Mouse (Mus musculus) heart, embryonic 15.5 days (tissue): Measurements from ENCODE around the gene Adgra3. TPM values are rescaled to one million over a fixed set of nuclear protein-coding genes. Genes with fewer than 3 reads are reported as not detected.
A peak's percentile ranks its signal among the peaks of the same experiment; 100 is the strongest.

Source experiments
- ATAC-seq: fragments of 200-750 bp; cut with Nextera tagmentation; replicated peaks from 2 replicates; pipeline ENCODE4 v1.8.0; 2017; ENCODE audit warnings: low read depth, moderate TSS enrichment; ENCODE audit not compliant: insufficient number of reproducible peaks, insufficient read depth, low FRiP score
- H3K27ac ChIP-seq: fragments of 300-500 bp; sonication (generic); 2 replicates; pipeline ENCODE4 v1.5.1; 2015; ENCODE audit warnings: mild to moderate bottlenecking, inconsistent platforms
- H3K27me3 ChIP-seq: fragments of 300-500 bp; sonication (generic); 2 replicates; pipeline ENCODE4 v1.6.1; 2015; ENCODE audit warnings: inconsistent platforms
- H3K36me3 ChIP-seq: fragments of 300-500 bp; sonication (generic); 2 replicates; pipeline ENCODE4 v1.6.1; 2015; ENCODE audit warnings: mild to moderate bottlenecking, inconsistent platforms
- H3K4me1 ChIP-seq: fragments of 300-500 bp; sonication (generic); replicated peaks from 2 replicates; pipeline ENCODE4 v1.6.1; 2015; ENCODE audit warnings: inconsistent platforms
- H3K4me2 ChIP-seq: fragments of 300-500 bp; sonication (generic); 2 replicates; pipeline ENCODE4 v1.6.1; 2015; ENCODE audit warnings: inconsistent platforms, mild to moderate bottlenecking, moderate library complexity
- H3K4me3 ChIP-seq: fragments of 300-500 bp; sonication (generic); 2 replicates; pipeline ENCODE4 v1.5.1; 2015; ENCODE audit warnings: mild to moderate bottlenecking, inconsistent platforms
- H3K9ac ChIP-seq: fragments of 300-500 bp; sonication (generic); 2 replicates; pipeline ENCODE4 v1.6.1; 2015; ENCODE audit warnings: mild to moderate bottlenecking, inconsistent platforms
- H3K9me3 ChIP-seq: fragments of 300-500 bp; sonication (generic); replicated peaks from 2 replicates; pipeline ENCODE4 v1.6.1; 2016; ENCODE audit warnings: inconsistent platforms
- WGBS: fragments of 180-500 bp; shearing (Covaris S2); methylation state at CpG from one replicate; pipeline ENCODE4 v1.1.7; 2015; ENCODE audit warnings: mixed read lengths; 5-methylcytosine and 5-hydroxymethylcytosine counted together
- polyA plus RNA-seq: library from polyadenylated mRNA; unstranded; fragments of >200 nt; fragmentation: Nextera tagmentation; extraction: Ambion mirVana; gene quantifications from 2 replicates; pipeline ENCODE4 v1.2.1, GENCODE M21; 2015

Gene Adgra3
- 11.1 and 15.1 TPM in 2 replicates for polyA plus RNA-seq

DNA sequence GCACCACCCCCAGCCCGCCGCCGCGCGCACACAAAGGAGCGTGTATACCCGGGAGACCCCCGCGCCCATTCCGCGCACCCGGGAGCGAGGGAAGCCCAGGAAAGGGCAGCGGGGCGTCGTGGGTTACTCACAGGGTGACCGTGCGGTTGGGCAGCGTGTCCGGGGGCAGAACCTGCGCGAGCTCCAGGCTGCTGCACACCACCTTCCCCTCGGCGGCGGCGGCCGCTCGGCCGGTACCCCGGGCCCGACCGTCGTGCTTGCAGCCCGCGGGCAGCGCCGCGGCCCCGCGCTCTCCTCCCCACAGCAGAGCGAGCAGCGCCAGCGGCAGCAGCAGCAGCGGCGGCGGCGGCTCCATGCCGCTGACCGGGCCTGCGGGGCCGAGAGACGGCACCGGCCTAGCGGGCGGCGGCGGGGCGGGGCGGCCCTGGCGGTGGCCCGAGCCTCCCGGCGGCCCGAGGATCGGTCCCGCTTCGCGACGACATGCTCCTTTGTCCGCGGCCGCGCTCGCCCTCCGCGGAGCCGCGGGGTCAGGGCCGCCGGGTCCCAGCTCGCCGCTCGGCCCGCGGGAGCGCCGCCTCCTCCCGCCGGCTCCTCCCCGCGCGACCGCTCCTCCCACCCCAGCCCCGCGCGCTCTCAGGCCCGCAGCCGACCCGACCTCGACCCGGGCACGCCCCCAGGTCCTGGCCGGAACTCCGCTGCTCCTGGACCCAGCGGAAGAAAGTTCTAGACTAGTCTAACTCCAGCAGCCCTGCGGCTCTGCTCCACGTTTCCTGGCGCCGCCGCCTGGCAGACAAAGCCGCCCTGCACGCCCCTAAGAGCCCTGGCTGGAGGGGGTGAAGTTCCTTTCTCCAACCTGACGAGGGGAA lies at the start of gene Adgra3:
Gene Adgra3, minus strand, starts transcription at position 586 of the 866 bp plus-strand sequence.
- WGBS: under 1% methylated on average over 86 of the region's 113 CpGs
- peak within 1 kb of the TSS; percentile 98 for H3K4me3 ChIP-seq
- no peaks in the 10 kb centered on the region for H3K27me3 ChIP-seq
- H3K27ac ChIP-seq: peak within 1 kb of the TSS; percentile 88
- peak within 1 kb of the TSS; percentile 94 for H3K9ac ChIP-seq
- H3K4me1 ChIP-seq: peaks cover 34% of the 10 kb centered on the region
- peak; percentile 92 for ATAC-seq
- no peaks in the 10 kb centered on the region for H3K36me3 ChIP-seq
- no peaks in the 10 kb centered on the region for H3K9me3 ChIP-seq
- H3K4me2 ChIP-seq: peak within 1 kb of the TSS; percentile 76

DNA sequence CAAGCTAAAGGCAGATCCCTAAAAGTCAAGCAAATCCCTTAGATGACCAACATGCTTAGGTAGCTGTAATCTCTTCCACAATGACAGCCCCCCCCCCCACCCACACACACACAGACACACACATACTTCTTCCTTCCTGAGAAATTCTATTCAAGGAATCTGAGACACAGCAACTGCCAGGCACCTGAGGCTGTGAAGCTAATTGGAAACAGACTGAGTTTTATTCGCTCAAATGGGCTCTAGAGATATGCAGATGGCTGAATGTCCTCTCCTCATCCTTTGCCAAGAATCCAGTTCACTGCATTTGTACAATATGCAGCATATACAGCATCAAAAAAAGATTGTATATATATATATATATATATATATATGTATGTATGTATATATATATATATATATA lies 24.6 kb upstream of the Adgra3 start:
- H3K9me3 ChIP-seq: no peaks in the 10 kb centered on the region
- 61% methylated on average over 1 of the region's 1 CpGs for WGBS
- H3K27ac ChIP-seq: no peak overlapping the region
- H3K4me3 ChIP-seq: no peak overlapping the region
- no peak overlapping the region for H3K4me2 ChIP-seq
- no peaks in the 10 kb centered on the region for H3K36me3 ChIP-seq
- no peak overlapping the region for H3K9ac ChIP-seq
- ATAC-seq: no peak
- H3K4me1 ChIP-seq: no peaks in the 10 kb centered on the region
- H3K27me3 ChIP-seq: no peaks in the 10 kb centered on the region

DNA sequence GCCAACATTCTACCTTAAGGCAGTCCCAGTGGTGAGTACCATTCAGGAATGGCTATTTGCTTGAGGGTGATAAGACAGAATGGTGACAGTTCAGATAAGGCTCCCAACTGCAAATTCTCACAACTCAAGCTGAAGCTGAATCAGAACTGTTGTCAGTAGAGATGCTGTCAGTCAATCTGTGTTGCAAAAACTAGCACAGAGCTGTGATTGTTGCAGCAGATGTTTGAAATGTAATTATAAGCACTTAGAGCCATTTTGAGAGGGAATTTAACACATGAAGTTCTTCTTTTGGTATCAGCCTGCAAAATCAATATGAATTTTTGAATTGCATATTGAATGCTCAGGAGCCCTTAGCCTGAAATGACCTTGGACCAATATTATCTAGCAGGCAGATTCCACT lies 15.4 kb upstream of the Adgra3 start:
- Histone ChIP-seq H3K27me3 (no peaks in the 10 kb centered on the region), H3K36me3 (no peaks in the 10 kb centered on the region), H3K9me3 (no peaks in the 10 kb centered on the region), H3K4me3 (no peak overlapping the region), H3K4me2 (no peak overlapping the region), H3K27ac (no peak overlapping the region), H3K4me1 (no peaks in the 10 kb centered on the region), H3K9ac (no peak overlapping the region)
- ATAC-seq: no peak

DNA sequence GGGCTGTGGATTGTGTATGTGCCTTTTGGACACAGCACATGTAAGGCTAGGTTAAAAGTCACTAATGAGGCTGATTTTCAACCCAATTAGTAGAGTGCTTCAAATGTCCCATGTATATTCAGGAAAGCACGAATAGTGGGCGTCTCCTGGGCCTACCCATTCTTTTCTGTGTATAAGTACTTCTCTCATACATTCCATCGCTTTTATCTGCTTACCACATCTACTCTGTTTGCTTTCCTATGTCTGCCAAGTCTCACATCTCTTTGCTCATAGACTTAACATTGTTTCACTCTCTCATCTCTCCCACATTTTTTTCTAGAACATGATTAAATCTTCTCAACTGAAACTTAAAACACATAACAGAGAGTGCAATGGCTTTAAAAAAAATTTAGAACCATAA lies 5.4 kb upstream of the Adgra3 start:
- no peak overlapping the region for H3K4me3 ChIP-seq
- no peak overlapping the region for H3K9ac ChIP-seq
- H3K27ac ChIP-seq: no peak overlapping the region
- ATAC-seq: no peak
- WGBS: 66% methylated on average over 3 of the region's 3 CpGs
- no peaks in the 10 kb centered on the region for H3K9me3 ChIP-seq
- no peaks in the 10 kb centered on the region for H3K27me3 ChIP-seq
- no peak overlapping the region for H3K4me2 ChIP-seq
- H3K36me3 ChIP-seq: no peaks in the 10 kb centered on the region
- peaks cover 6% of the 10 kb centered on the region for H3K4me1 ChIP-seq

DNA sequence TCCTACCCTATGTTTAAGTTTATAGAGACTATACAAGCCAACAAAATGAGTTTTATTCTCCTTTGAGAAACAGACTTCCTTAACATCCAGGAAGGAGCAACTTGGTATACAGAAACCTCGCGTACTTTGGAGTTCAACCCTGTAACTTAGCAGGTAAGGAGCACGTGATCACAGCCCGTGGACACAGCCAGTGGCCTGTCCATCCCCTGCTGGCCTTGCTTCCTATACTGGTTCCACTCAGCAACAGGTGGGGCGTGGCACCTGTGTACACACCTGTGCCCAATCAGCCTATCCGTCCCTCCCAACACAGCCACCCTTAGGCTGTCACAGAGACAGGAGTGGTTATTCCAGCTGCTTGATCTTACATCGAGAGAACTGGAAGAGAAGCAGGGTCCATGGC lies 780 bp upstream of the Adgra3 start:
- 82% methylated on average over 7 of the region's 7 CpGs for WGBS
- ATAC-seq: no peak
- peak overlapping the region; percentile 98; the same call in 1 of the 2 replicates for H3K4me3 ChIP-seq
- peak overlapping the region; percentile 76 for H3K4me2 ChIP-seq
- H3K36me3 ChIP-seq: no peaks in the 10 kb centered on the region
- no peaks in the 10 kb centered on the region for H3K27me3 ChIP-seq
- H3K27ac ChIP-seq: no peak overlapping the region
- H3K4me1 ChIP-seq: peaks cover 24% of the 10 kb centered on the region
- H3K9ac ChIP-seq: no peak overlapping the region
- no peaks in the 10 kb centered on the region for H3K9me3 ChIP-seq

DNA sequence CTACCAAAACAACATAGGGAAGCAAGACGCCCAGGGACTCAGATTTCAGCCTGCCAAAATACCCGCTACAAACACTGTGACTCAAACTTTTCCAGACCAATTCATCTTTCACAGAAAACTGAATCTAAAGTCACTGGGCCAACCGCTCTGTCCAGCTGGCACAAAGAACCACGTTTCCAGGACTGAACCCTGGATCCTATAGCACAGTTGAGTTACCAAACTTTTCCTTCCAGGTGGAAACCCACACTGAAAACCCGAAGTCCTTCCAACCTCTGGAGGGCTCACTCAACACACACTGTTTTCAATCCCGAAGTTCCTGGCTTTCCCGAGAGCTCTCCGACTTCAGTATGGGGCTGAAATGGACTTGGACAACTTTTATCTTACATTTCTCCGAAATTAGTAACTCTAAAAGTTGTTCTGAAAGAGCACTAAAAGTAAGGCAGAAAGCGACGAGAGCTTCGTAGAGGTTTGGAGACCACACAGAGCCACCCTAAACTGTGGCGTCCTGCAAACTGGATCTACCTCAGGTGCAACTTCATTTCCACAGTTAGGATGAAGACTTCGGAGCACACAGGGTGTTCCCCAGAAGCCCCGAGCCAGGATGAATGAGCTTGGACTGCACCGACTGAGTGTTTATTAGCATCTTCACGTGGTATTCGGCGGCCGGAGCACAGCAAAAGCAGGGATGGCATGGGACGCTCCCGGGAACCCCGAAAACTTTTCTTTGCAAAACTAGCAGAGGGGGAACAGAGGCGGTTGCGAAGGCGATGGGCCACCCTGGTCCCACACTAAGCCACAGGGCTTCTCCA lies 990 bp downstream of the Adgra3 start:
- Histone ChIP-seq H3K4me3 (peak overlapping the region; percentile 98), H3K27me3 (no peaks in the 10 kb centered on the region), H3K4me1 (peaks cover 40% of the 10 kb centered on the region), H3K9ac (peak overlapping the region; percentile 94), H3K4me2 (peak overlapping the region; percentile 76), H3K9me3 (no peaks in the 10 kb centered on the region), H3K27ac (peak overlapping the region; percentile 88), H3K36me3 (no peaks in the 10 kb centered on the region)
- ATAC-seq: 0 out of 2 replicates have a peak, but pooled peaks have one; percentile 7
- WGBS: 5% methylated on average over 26 of the region's 26 CpGs

DNA sequence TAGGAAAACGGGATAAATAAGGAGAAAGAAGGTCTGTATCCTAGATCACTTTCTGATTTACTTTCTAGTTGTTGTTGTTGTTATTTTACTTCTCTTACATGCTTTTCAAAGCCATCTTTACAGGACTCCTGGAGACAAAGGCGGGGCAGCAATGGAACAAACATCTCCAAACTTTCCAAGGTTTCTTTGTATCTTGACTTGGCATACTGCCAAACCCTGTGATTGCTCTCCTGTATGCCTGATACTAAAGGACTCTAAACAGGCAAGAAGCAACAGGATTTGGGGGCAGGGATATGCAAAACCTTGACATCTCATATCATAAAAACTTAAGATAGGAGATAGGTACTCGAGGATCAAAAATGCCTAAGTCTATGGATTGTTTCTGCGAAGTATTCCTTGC lies 6.3 kb downstream of the Adgra3 start:
- peaks cover 63% of the 10 kb centered on the region for H3K4me1 ChIP-seq
- H3K36me3 ChIP-seq: no peaks in the 10 kb centered on the region
- no peak overlapping the region for H3K27ac ChIP-seq
- H3K27me3 ChIP-seq: no peaks in the 10 kb centered on the region
- no peak for ATAC-seq
- H3K4me3 ChIP-seq: no peak overlapping the region
- WGBS: 42% methylated on average over 4 of the region's 4 CpGs
- H3K4me2 ChIP-seq: no peak overlapping the region
- H3K9ac ChIP-seq: no peak overlapping the region
- H3K9me3 ChIP-seq: no peaks in the 10 kb centered on the region

DNA sequence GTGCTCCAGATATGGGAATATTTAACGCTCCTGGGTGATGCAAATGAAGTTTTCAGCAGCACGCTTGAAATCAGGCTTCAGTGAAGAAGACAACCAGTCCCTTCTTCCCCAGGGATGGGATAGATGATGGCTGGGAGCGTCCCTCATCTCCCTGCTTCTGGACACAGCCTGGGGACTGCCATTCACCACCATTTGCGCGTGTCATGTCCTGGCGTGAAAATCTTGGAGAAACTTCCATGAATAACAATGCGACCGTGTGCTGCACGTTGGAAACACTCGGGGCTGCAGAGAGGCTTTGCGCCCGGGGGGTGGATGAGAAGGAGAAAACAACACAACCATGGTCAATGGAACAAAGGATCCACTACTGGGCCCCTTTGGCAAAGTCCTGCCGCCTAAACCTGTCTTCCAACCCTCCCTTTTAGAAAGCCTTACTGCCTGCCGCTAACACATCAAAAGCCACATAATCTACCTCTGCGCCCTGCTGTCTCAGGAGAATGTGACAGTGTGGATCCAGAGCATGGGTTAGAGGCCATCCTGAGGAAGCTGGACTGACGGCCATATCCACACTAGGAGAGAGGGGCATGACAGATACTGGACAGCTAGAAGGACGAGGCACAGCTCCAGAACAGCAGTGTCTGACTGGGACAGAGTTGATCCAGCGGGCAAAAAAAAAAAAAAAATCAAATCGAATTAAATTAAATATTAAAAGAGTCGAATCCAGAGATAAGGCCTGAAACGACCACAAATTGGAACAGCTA lies 8.0 kb downstream of the Adgra3 start:
- H3K36me3 ChIP-seq: no peaks in the 10 kb centered on the region
- H3K9me3 ChIP-seq: no peaks in the 10 kb centered on the region
- H3K4me3 ChIP-seq: no peak overlapping the region
- no peak for ATAC-seq
- peaks cover 56% of the 10 kb centered on the region for H3K4me1 ChIP-seq
- H3K9ac ChIP-seq: no peak overlapping the region
- no peaks in the 10 kb centered on the region for H3K27me3 ChIP-seq
- no peak overlapping the region for H3K4me2 ChIP-seq
- H3K27ac ChIP-seq: no peak overlapping the region
- 78% methylated on average over 21 of the region's 21 CpGs for WGBS

DNA sequence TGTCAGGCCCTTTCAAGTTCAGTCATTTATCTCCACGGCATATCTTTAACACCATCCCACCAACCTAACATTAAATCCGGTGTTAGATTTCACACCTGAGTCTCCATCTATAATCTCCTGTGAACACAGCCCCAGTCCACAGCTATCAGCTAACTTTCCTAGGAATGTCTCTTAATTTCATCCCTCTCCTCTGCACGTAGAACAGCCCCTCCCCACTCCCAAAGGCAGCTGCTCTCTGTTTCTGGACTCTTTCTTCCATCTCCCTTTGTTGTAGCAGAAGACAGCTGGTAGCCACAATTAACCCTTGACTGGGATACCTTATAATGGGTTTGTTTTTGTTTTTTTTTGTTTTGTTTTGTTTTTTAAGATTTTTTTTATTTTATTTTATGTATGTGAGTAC lies 8.8 kb downstream of the Adgra3 start:
- Histone ChIP-seq H3K27ac (no peak overlapping the region), H3K4me2 (no peak overlapping the region), H3K4me3 (no peak overlapping the region), H3K36me3 (no peaks in the 10 kb centered on the region), H3K9ac (no peak overlapping the region), H3K4me1 (peaks cover 55% of the 10 kb centered on the region), H3K9me3 (no peaks in the 10 kb centered on the region), H3K27me3 (no peaks in the 10 kb centered on the region)
- WGBS: 47% methylated on average over 3 of the region's 3 CpGs
- no peak for ATAC-seq

DNA sequence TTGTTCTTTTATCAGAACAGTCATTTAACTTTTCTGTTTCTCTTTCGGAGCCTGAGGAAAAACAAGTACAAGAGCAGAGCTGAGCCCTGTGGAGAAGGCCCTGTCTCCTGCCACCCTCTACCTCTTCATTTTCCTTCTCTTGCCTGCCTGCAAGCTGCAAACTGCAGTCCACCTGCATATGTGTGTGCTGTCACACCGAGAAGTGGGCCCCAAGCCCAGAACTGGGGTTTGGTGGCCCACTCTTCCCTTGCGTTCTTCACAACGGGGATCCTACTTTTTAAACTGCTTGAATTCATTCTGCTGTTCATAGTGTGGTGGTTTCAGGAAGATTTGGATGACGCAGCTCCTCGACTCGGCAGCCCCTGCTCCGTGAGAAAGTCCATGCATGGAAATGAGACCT lies 9.3 kb downstream of the Adgra3 start:
- Histone ChIP-seq H3K9ac (no peak overlapping the region), H3K4me1 (peaks cover 53% of the 10 kb centered on the region)

DNA sequence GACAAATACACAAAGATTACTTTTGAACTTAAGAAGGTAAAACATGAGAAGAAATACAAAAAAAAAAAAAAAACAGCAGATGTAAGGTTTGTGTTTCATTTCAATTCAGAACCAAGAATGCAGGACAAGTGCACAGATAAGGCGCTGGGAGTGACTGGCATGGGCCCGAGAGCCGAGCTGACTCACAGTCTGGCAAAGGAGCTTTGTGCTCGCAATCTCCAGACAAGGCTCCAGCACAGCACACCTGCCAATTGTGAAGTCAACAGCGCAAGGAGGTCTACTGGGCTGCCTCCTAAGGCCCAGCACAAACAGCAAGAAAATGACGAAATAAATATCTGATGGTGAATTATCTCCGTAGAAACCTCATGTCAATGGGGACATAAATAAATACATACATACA lies 9.8 kb downstream of the Adgra3 start:
- peak overlapping the region; percentile 37; the same call in 1 of the 2 replicates for H3K27ac ChIP-seq
- 26% methylated on average over 7 of the region's 7 CpGs for WGBS

More for the DNA sequence above, 9.3 kb downstream of the Adgra3 start:
- 71% methylated on average over 8 of the region's 8 CpGs for WGBS
- Histone ChIP-seq H3K27ac (no peak overlapping the region), H3K27me3 (no peaks in the 10 kb centered on the region), H3K36me3 (no peaks in the 10 kb centered on the region), H3K9me3 (no peaks in the 10 kb centered on the region), H3K4me3 (no peak overlapping the region), H3K4me2 (no peak overlapping the region)
- ATAC-seq: no peak

More for the DNA sequence above, 9.8 kb downstream of the Adgra3 start:
- H3K4me2 ChIP-seq: no peak overlapping the region
- H3K4me1 ChIP-seq: peaks cover 48% of the 10 kb centered on the region
- ATAC-seq: 0 out of 2 replicates have a peak, but pooled peaks have one; percentile 62
- no peaks in the 10 kb centered on the region for H3K9me3 ChIP-seq
- H3K27me3 ChIP-seq: no peaks in the 10 kb centered on the region
- no peaks in the 10 kb centered on the region for H3K36me3 ChIP-seq
- no peak overlapping the region for H3K9ac ChIP-seq
- H3K4me3 ChIP-seq: no peak overlapping the region
